Mouse (Mus musculus): ENCODE results near the gene Ext2. TPM values are rescaled to one million over a fixed set of nuclear protein-coding genes. Genes with fewer than 3 reads are reported as not detected.

Ext2 gene
- polyA plus RNA-seq, 1 experiment from 2014 or later, result 82.8 TPM

GRCm38 (mm10) chr2:93709241-93709640 is 113.1 kb downstream of the Ext2 start:
- no peak overlapping the region for H3K4me3 ChIP-seq
- no peaks in the 10 kb centered on the region for H3K36me3 ChIP-seq
- no peak overlapping the region for H3K27ac ChIP-seq
- H3K9me3 ChIP-seq, result no peaks in the 10 kb centered on the region
- no peak for DNase-seq (ENCODE audit: low spot score)
- WGBS, result 93% methylated on average over 6 of the region's 6 CpGs
- 0 out of 2 replicates have a peak, but pooled peaks cover 6% of the 10 kb centered on the region for H3K4me1 ChIP-seq
- no peaks in the 10 kb centered on the region for H3K27me3 ChIP-seq (ENCODE audit: insufficient read depth, poor library complexity, severe bottlenecking)

GRCm38 (mm10) chr2:93706825-93707224 is 115.5 kb downstream of the Ext2 start:
- Histone ChIP-seq H3K4me3 (no peak overlapping the region), H3K36me3 (peaks cover 11% of the 10 kb centered on the region), H3K27me3 (ENCODE audit: insufficient read depth, poor library complexity, severe bottlenecking) (no peaks in the 10 kb centered on the region), H3K27ac (no peak overlapping the region), H3K9me3 (no peaks in the 10 kb centered on the region), H3K4me1 (peaks cover 10% of the 10 kb centered on the region)
- 89% methylated on average over 3 of the region's 3 CpGs for WGBS
- DNase-seq (ENCODE audit: low spot score), result no peak

- no peak overlapping the region for H3K27ac ChIP-seq
- no peak for DNase-seq (ENCODE audit: low spot score)
- H3K36me3 ChIP-seq, result peaks cover 11% of the 10 kb centered on the region
- peaks cover 7% of the 10 kb centered on the region for H3K4me1 ChIP-seq
- no peaks in the 10 kb centered on the region for H3K9me3 ChIP-seq
- H3K4me3 ChIP-seq, result no peak overlapping the region
- WGBS, result 93% methylated on average over 2 of the region's 2 CpGs
- no peaks in the 10 kb centered on the region for H3K27me3 ChIP-seq (ENCODE audit: insufficient read depth, poor library complexity, severe bottlenecking)
These were observed 116.0 kb downstream of the Ext2 start for GRCm38 (mm10) chr2:93706407-93706806.

- H3K36me3 ChIP-seq, result peaks cover 13% of the 10 kb centered on the region
- H3K9me3 ChIP-seq, result no peaks in the 10 kb centered on the region
- WGBS, result 88% methylated on average over 4 of the region's 4 CpGs
- no peak overlapping the region for H3K27ac ChIP-seq
- DNase-seq (ENCODE audit: low spot score), result no peak
- peaks cover 14% of the 10 kb centered on the region for H3K4me1 ChIP-seq
- no peak overlapping the region for H3K4me3 ChIP-seq
- no peaks in the 10 kb centered on the region for H3K27me3 ChIP-seq (ENCODE audit: insufficient read depth, poor library complexity, severe bottlenecking)
These were observed 118.2 kb downstream of the Ext2 start for GRCm38 (mm10) chr2:93704195-93704594.

- no peaks in the 10 kb centered on the region for H3K27me3 ChIP-seq (ENCODE audit: insufficient read depth, poor library complexity, severe bottlenecking)
- peaks cover 16% of the 10 kb centered on the region for H3K36me3 ChIP-seq
- no peaks in the 10 kb centered on the region for H3K9me3 ChIP-seq
- 84% methylated on average over 19 of the region's 19 CpGs for WGBS
- DNase-seq (ENCODE audit: low spot score), result no peak
- H3K4me1 ChIP-seq, result peaks cover 20% of the 10 kb centered on the region
- H3K4me3 ChIP-seq, result no peak overlapping the region
- no peak overlapping the region for H3K27ac ChIP-seq
These were observed 119.1 kb downstream of the Ext2 start for GRCm38 (mm10) chr2:93702936-93703926.

- H3K4me3 ChIP-seq, result no peak overlapping the region
- no peaks in the 10 kb centered on the region for H3K9me3 ChIP-seq
- no peak for DNase-seq (ENCODE audit: low spot score)
- H3K27me3 ChIP-seq (ENCODE audit: insufficient read depth, poor library complexity, severe bottlenecking), result no peaks in the 10 kb centered on the region
- H3K36me3 ChIP-seq, result peaks cover 16% of the 10 kb centered on the region
- WGBS, result 51% methylated on average over 2 of the region's 2 CpGs
- H3K27ac ChIP-seq, result peak overlapping the region; percentile 17; the same call in 1 of the 2 replicates
- peaks cover 51% of the 10 kb centered on the region for H3K4me1 ChIP-seq
These were observed 123.0 kb downstream of the Ext2 start for GRCm38 (mm10) chr2:93699346-93699745.

- DNase-seq (ENCODE audit: low spot score), result peak; percentile 82
- Histone ChIP-seq H3K4me1 (peaks cover 57% of the 10 kb centered on the region), H3K27ac (peak overlapping the region; percentile 89), H3K36me3 (peaks cover 5% of the 10 kb centered on the region; the same call in 1 of the 2 replicates), H3K27me3 (ENCODE audit: insufficient read depth, poor library complexity, severe bottlenecking) (no peaks in the 10 kb centered on the region), H3K4me3 (peak overlapping the region; percentile 40), H3K9me3 (no peaks in the 10 kb centered on the region)
- WGBS, result 20% methylated on average over 10 of the region's 10 CpGs
These were observed 126.2 kb downstream of the Ext2 start for GRCm38 (mm10) chr2:93696181-93696641.

- Histone ChIP-seq H3K36me3 (no peaks in the 10 kb centered on the region), H3K27me3 (ENCODE audit: insufficient read depth, poor library complexity, severe bottlenecking) (no peaks in the 10 kb centered on the region), H3K27ac (no peak overlapping the region), H3K9me3 (no peaks in the 10 kb centered on the region), H3K4me3 (no peak overlapping the region), H3K4me1 (peaks cover 55% of the 10 kb centered on the region)
- WGBS, result 80% methylated on average over 4 of the region's 4 CpGs
- DNase-seq (ENCODE audit: low spot score), result no peak
These were observed 129.3 kb downstream of the Ext2 start for GRCm38 (mm10) chr2:93693101-93693500.

GRCm38 (mm10) chr2:93690064-93690930 is 132.1 kb downstream of the Ext2 start:
- no peak for DNase-seq (ENCODE audit: low spot score)
- Histone ChIP-seq H3K9me3 (no peaks in the 10 kb centered on the region), H3K4me1 (peaks cover 30% of the 10 kb centered on the region), H3K4me3 (no peak overlapping the region), H3K36me3 (no peaks in the 10 kb centered on the region), H3K27ac (no peak overlapping the region), H3K27me3 (ENCODE audit: insufficient read depth, poor library complexity, severe bottlenecking) (no peaks in the 10 kb centered on the region)
- 72% methylated on average over 9 of the region's 9 CpGs for WGBS

GRCm38 (mm10) chr2:93683674-93684073 is 138.7 kb downstream of the Ext2 start:
- Histone ChIP-seq H3K27ac (no peak overlapping the region), H3K4me1 (peaks cover 18% of the 10 kb centered on the region), H3K4me3 (no peak overlapping the region), H3K36me3 (no peaks in the 10 kb centered on the region), H3K27me3 (ENCODE audit: insufficient read depth, poor library complexity, severe bottlenecking) (0 out of 2 replicates have a peak, but pooled peaks cover 3% of the 10 kb centered on the region), H3K9me3 (no peaks in the 10 kb centered on the region)
- no peak for DNase-seq (ENCODE audit: low spot score)
- WGBS, result 75% methylated on average over 8 of the region's 8 CpGs

- Histone ChIP-seq H3K4me1 (peaks cover 22% of the 10 kb centered on the region), H3K27me3 (ENCODE audit: insufficient read depth, poor library complexity, severe bottlenecking) (0 out of 2 replicates have a peak, but pooled peaks cover 3% of the 10 kb centered on the region), H3K9me3 (no peaks in the 10 kb centered on the region), H3K36me3 (no peaks in the 10 kb centered on the region), H3K4me3 (no peak overlapping the region), H3K27ac (no peak overlapping the region)
- no peak for DNase-seq (ENCODE audit: low spot score)
- WGBS, result 79% methylated on average over 7 of the region's 7 CpGs
These were observed 139.7 kb downstream of the Ext2 start for GRCm38 (mm10) chr2:93682601-93683202.

- DNase-seq (ENCODE audit: low spot score), result no peak
- H3K9me3 ChIP-seq, result no peaks in the 10 kb centered on the region
- 48% methylated on average over 5 of the region's 5 CpGs for WGBS
- no peak overlapping the region for H3K4me3 ChIP-seq
- H3K4me1 ChIP-seq, result peaks cover 31% of the 10 kb centered on the region
- H3K36me3 ChIP-seq, result no peaks in the 10 kb centered on the region
- H3K27ac ChIP-seq, result no peak overlapping the region
- 0 out of 2 replicates have a peak, but pooled peaks cover 3% of the 10 kb centered on the region for H3K27me3 ChIP-seq (ENCODE audit: insufficient read depth, poor library complexity, severe bottlenecking)
These were observed 141.0 kb downstream of the Ext2 start for GRCm38 (mm10) chr2:93681321-93681720.

All from heart, embryonic 10.5 days (tissue).